In genomic region chr8:127921925-127922324, GRCm38 (mm10) we compare ENCODE assay signal across 24 mouse cellular contexts.
"Had no signal": no experiment of that assay in that cellular context is flagged by ENCODE, and none has a peak within 500 bp of the region (broad histone marks: within the 10 kb centered on the region; RNA-seq: fewer than 3 reads in every experiment).

No protein-coding gene starts in this region.

- H3K4me2 ChIP-seq: embryonic facial prominence, embryonic 12.5 days; embryonic facial prominence, embryonic 13.5 days; embryonic facial prominence, embryonic 15.5 days; forebrain, embryonic 12.5 days; forebrain, embryonic 13.5 days; forebrain, embryonic 15.5 days had no signal

- H3K4me1 ChIP-seq: embryonic facial prominence, embryonic 12.5 days; embryonic facial prominence, embryonic 13.5 days; embryonic facial prominence, embryonic 15.5 days; forebrain, embryonic 10.5 days; forebrain, embryonic 12.5 days; forebrain, embryonic 13.5 days; forebrain, embryonic 15.5 days had no signal

- H3K4me3 ChIP-seq: embryonic facial prominence, embryonic 12.5 days; embryonic facial prominence, embryonic 13.5 days; embryonic facial prominence, embryonic 15.5 days; erythroblast, embryonic 14.5 days; forebrain, embryonic 10.5 days; forebrain, embryonic 12.5 days; forebrain, embryonic 13.5 days; forebrain, embryonic 15.5 days; gastrocnemius, adult 2 months; heart, adult 2 months; heart, embryonic 10.5 days had no signal

- H3K27ac ChIP-seq: embryonic facial prominence, embryonic 12.5 days; embryonic facial prominence, embryonic 13.5 days; embryonic facial prominence, embryonic 15.5 days; forebrain, embryonic 10.5 days; forebrain, embryonic 12.5 days; forebrain, embryonic 13.5 days; forebrain, embryonic 15.5 days; gastrocnemius, adult 2 months; heart, adult 2 months; heart, embryonic 10.5 days had no signal

- DNase-seq: cerebellum, adult 9-10 months; cerebellum, adult 9-11 months; cerebellum, postnatal 10 days; cerebellum, postnatal 14 days; cerebellum, postnatal 25 days; cerebellum, postnatal 36 days; embryo, embryonic 11 days; forebrain, postnatal 0 days; gastrocnemius, adult 2 months; gastrocnemius, postnatal 10 days; gastrocnemius, postnatal 14 days; gastrocnemius, postnatal 25 days; gastrocnemius, postnatal 36 days; heart, adult 18-20 months; heart, adult 2 months had no signal

- H3K36me3 ChIP-seq: embryonic facial prominence, embryonic 12.5 days; embryonic facial prominence, embryonic 13.5 days; embryonic facial prominence, embryonic 15.5 days; forebrain, embryonic 10.5 days; forebrain, embryonic 12.5 days; forebrain, embryonic 15.5 days; heart, embryonic 10.5 days had no signal

- H3K27me3 ChIP-seq: embryonic facial prominence, embryonic 12.5 days; embryonic facial prominence, embryonic 13.5 days; embryonic facial prominence, embryonic 15.5 days; forebrain, embryonic 12.5 days; forebrain, embryonic 13.5 days; forebrain, embryonic 15.5 days had no signal

- H3K9ac ChIP-seq: embryonic facial prominence, embryonic 12.5 days; embryonic facial prominence, embryonic 13.5 days; embryonic facial prominence, embryonic 15.5 days; forebrain, embryonic 12.5 days; forebrain, embryonic 13.5 days; forebrain, embryonic 15.5 days; forebrain, postnatal 0 days had no signal

- H3K9me3 ChIP-seq: embryonic facial prominence, embryonic 12.5 days; embryonic facial prominence, embryonic 13.5 days; embryonic facial prominence, embryonic 15.5 days; forebrain, embryonic 10.5 days; forebrain, embryonic 12.5 days; forebrain, embryonic 13.5 days; forebrain, embryonic 15.5 days; heart, embryonic 10.5 days had no signal
